Mouse (Mus musculus): ENCODE measurements around the gene Top2a.

The Top2a gene

DNA sequence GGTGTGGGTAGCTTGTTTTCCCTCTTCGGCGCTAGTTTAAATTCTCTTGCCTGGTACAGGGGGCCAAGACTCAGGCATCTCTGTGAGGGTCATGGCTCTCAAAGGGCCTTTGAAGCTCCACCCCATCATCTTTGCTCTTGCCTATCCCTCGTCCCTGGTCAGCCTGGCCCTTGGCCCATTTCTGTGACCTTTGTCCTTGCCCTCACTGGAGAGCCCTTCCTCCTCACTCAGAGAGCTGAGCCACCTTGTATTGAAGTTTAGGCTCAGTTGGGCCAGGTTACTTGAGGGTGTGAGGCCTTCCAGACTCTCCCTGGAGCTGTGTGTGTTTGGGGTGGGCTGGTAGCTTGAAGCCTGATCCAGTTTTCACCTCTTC is 78.4 kb downstream of the Top2a start:
- DNase-seq, result no peak

DNA sequence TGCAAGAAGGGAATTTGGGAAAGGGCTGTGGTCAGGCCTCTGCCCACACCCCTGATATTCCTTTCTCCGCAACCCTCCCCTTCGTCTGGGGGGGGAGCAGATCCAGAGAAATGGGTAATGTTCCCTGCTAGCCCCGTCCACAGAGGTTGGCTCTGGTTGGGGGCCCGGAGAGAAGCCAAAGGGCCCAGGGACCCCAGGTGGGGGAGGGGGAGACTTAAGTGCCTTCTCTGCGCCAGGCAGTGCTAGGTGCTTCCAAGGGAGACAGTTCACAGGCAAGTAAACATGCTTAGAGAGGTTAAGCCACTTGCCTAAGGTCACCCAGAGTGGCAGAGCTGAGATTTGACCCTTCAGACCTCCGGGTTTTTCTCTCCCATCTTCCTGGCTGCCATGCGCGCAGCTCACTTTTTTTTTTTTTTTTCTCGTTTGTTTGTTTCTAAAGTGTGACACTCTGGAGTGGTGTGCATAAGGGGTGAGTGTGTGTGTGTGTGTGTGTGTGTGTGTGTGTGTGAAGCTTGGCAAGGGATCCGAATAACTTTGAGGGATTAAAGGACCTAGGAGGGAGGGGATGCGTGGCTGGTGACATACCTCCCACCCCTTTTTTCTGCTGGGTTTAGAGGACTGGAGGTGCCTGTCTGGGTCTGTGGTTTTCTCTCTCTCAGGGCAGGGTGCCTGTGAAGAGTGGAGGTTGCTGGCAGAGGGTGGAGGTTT is 78.9 kb downstream of the Top2a start:
- no peak for DNase-seq

- no peak for DNase-seq
Observed at GRCm38 (mm10) chr11:98943741-98944461, 80.1 kb downstream of the Top2a start.

All from cerebellum, postnatal 14 days (tissue).